Comparison of ENCODE assay signal across 8 mouse cellular contexts in genomic region chr9:76390839-76391238, GRCm38 (mm10).
DNase-seq lines count a peak whose midpoint lies in the region; ATAC-seq and TF ChIP-seq lines count a peak whose summit lies in the region.

No protein-coding gene starts in this region.

- DNase-seq in forebrain, embryonic 10.5 days (ENCODE audit: extremely low spot score, low spot score), result peak; percentile 14
- peak; percentile 10 to 16 for DNase-seq in left cerebral cortex, adult 2 months (ENCODE audit: extremely low spot score in 1 of 2, low spot score in 2 of 2)
- DNase-seq in left cerebral cortex, adult 11 months (ENCODE audit: low spot score), result no peak
- DNase-seq in liver, embryonic 14.5 days (ENCODE audit: low read depth in 3 of 3, low spot score in 3 of 3), result peak in 1 of 3 experiments; percentile 6
- DNase-seq in ovary, postnatal 10 days (ENCODE audit: low spot score), result no peak

- no peaks in the 10 kb centered on the region for H3K9me3 ChIP-seq in forebrain, embryonic 10.5 days
- H3K9me3 ChIP-seq in forebrain, embryonic 13.5 days (replicated peaks), result no peaks in the 10 kb centered on the region
- no peaks in the 10 kb centered on the region for H3K9me3 ChIP-seq in E14TG2a.4 (ENCODE audit: low read length)
- no peaks in the 10 kb centered on the region for H3K9me3 ChIP-seq in liver, embryonic 14.5 days (ENCODE audit: control insufficient read depth, low read length)

- TF ChIP-seq EP300 in liver, embryonic 14.5 days (IDR thresholded peaks at IDR 0.05; ENCODE audit: low read depth), result no peak

- no peak for ATAC-seq in forebrain, embryonic 13.5 days
- peak; percentile 76 for ATAC-seq in common myeloid progenitor, adult 5-6 weeks (replicated peaks; ENCODE audit: low read depth, poor library complexity, severe bottlenecking)
- ATAC-seq in liver, embryonic 14.5 days (ENCODE audit: insufficient read depth), result no peak

- no peaks in the 10 kb centered on the region for H3K27me3 ChIP-seq in forebrain, embryonic 10.5 days (ENCODE audit: poor library complexity, severe bottlenecking)
- no peaks in the 10 kb centered on the region for H3K27me3 ChIP-seq in forebrain, embryonic 13.5 days
- no peaks in the 10 kb centered on the region for H3K27me3 ChIP-seq in E14TG2a.4 (ENCODE audit: insufficient read depth, low read length)
- no peaks in the 10 kb centered on the region for H3K27me3 ChIP-seq in liver, embryonic 14.5 days (ENCODE audit: control insufficient read depth, insufficient read depth, low read length)

- H3K36me3 ChIP-seq in forebrain, embryonic 10.5 days (replicated peaks), result no peaks in the 10 kb centered on the region
- H3K36me3 ChIP-seq in forebrain, embryonic 13.5 days (ENCODE audit: poor library complexity, severe bottlenecking), result no peaks in the 10 kb centered on the region
- no peaks in the 10 kb centered on the region for H3K36me3 ChIP-seq in E14TG2a.4 (ENCODE audit: insufficient read depth, low read length)
- H3K36me3 ChIP-seq in liver, embryonic 14.5 days (replicated peaks; ENCODE audit: control insufficient read depth, insufficient read depth, low read depth), result no peaks in the 10 kb centered on the region

- intact Hi-C loops in left cerebral cortex, adult 2 months (cut with DNase I), result loop anchor here (2.0 kb wide), 2 partner anchors 270 to 990 kb away; no protein-coding TSS in a partner anchor

- H3K4me3 ChIP-seq in forebrain, embryonic 10.5 days, result no peak overlapping the region
- H3K4me3 ChIP-seq in forebrain, embryonic 13.5 days, result no peak overlapping the region
- no peak overlapping the region for H3K4me3 ChIP-seq in left cerebral cortex, adult 2 months
- H3K4me3 ChIP-seq in E14TG2a.4 (replicated peaks; ENCODE audit: low read length), result no peak overlapping the region
- no peak overlapping the region for H3K4me3 ChIP-seq in liver, embryonic 14.5 days (ENCODE audit: insufficient read depth in 1 of 2, low read depth in 2 of 2, low read length in 2 of 2)

- TF ChIP-seq CTCF in left cerebral cortex, adult 2 months (IDR thresholded peaks at IDR 0.05), result peak; percentile 78
- peak; percentile 71 for TF ChIP-seq CTCF in E14TG2a.4 (conservative IDR thresholded peaks at IDR 0.05; ENCODE audit: low read length)
- TF ChIP-seq CTCF in liver, embryonic 14.5 days (IDR thresholded peaks at IDR 0.05; ENCODE audit: low read depth), result peak; percentile 72

- 61% methylated on average over 1 of the region's 1 CpGs for WGBS in forebrain, embryonic 10.5 days
- 39% methylated on average over 1 of the region's 1 CpGs for WGBS in forebrain, embryonic 13.5 days
- WGBS in liver, embryonic 14.5 days (ENCODE audit: insufficient replicate concordance), result 40% methylated on average over 1 of the region's 1 CpGs

- H3K4me2 ChIP-seq in forebrain, embryonic 13.5 days, result no peak overlapping the region
- H3K4me2 ChIP-seq in liver, embryonic 14.5 days (ENCODE audit: low read depth), result no peak overlapping the region

- H3K27ac ChIP-seq in forebrain, embryonic 10.5 days, result no peak overlapping the region
- no peak overlapping the region for H3K27ac ChIP-seq in forebrain, embryonic 13.5 days
- H3K27ac ChIP-seq in left cerebral cortex, adult 2 months, result no peak overlapping the region
- no peak overlapping the region for H3K27ac ChIP-seq in liver, embryonic 14.5 days

- H3K9ac ChIP-seq in forebrain, embryonic 13.5 days, result no peak overlapping the region
- H3K9ac ChIP-seq in liver, embryonic 14.5 days (replicated peaks), result no peak overlapping the region

- no peaks in the 10 kb centered on the region for H3K4me1 ChIP-seq in forebrain, embryonic 10.5 days
- no peaks in the 10 kb centered on the region for H3K4me1 ChIP-seq in forebrain, embryonic 13.5 days
- H3K4me1 ChIP-seq in E14TG2a.4 (replicated peaks; ENCODE audit: low read depth, low read length), result no peaks in the 10 kb centered on the region
- H3K4me1 ChIP-seq in liver, embryonic 14.5 days (replicated peaks; ENCODE audit: control insufficient read depth in 2 of 2, insufficient read depth in 2 of 2, low read length in 1 of 2), result no peaks in the 10 kb centered on the region

Comparison
In these comparisons a context has a peak if more than half of its experiments do, and no peak if none do; other contexts are left out.
1. DNase-seq: peak in forebrain, embryonic 10.5 days (single experiment) and left cerebral cortex, adult 2 months (2 of 2); none in left cerebral cortex, adult 11 months (single experiment) and ovary, postnatal 10 days (single experiment).
2. Peak in every context shown above with its lines, with median percentiles within 50 percentile points of each other: CTCF ChIP-seq.